Mouse (Mus musculus): ENCODE results near the gene Gm28998. TPM values are rescaled to one million over a fixed set of nuclear protein-coding genes. Genes with fewer than 3 reads are reported as not detected.
"Not testable (repeated sequence)": the region's sequence is repeated elsewhere in the genome, so short reads cannot be mapped to it uniquely, and the experiment has no call there.

Gm28998 gene
- total RNA-seq (2021) = not detected
- long read RNA-seq, experiment 1 = 0 reads
- long read RNA-seq, experiment 2 = 0 reads

- DNase-seq; intact Hi-C loops (cut with DNase I): not testable (repeated sequence)
Observed at GRCm38 (mm10) chrY:7253487-7253886, at the start of gene Gm28998. TSS of gene Gm28998 (plus strand) at chrY:7253787.

Other genes with a start within 250 kb of the Gm28998 start
- gene Gm21244, start 84.5 kb upstream of the Gm28998 start, total RNA-seq (2021) = not detected
- not detected for gene Gm21788, start 151.2 kb downstream of the Gm28998 start, total RNA-seq (2021)